In genomic region chr1:178405445-178405911, GRCm38 (mm10) we compare ENCODE assay signal across 8 mouse cellular contexts. TPM values are rescaled to one million over a fixed set of nuclear protein-coding genes. Genes with fewer than 3 reads are reported as not detected.
DNase-seq lines count a peak whose midpoint lies in the region; ATAC-seq and TF ChIP-seq lines count a peak whose summit lies in the region.

No protein-coding gene starts in this region.

- H3K9ac ChIP-seq in ES-E14 (ENCODE audit: insufficient read depth, low read depth, low read length, poor library complexity, severe bottlenecking): peak overlapping the region; percentile 94
- peak overlapping the region; percentile 100 for H3K9ac ChIP-seq in forebrain, embryonic 16.5 days (replicated peaks; ENCODE audit: low read depth, low read length)
- peak overlapping the region; percentile 73 for H3K9ac ChIP-seq in lung, embryonic 15.5 days

- under 1% methylated on average over 23 of the region's 23 CpGs for WGBS in forebrain, embryonic 16.5 days
- WGBS in lung, embryonic 15.5 days: under 1% methylated on average over 23 of the region's 23 CpGs

- DNase-seq in ES-E14 (ENCODE audit: low read depth, low spot score): peak; percentile 59
- DNase-seq in cerebellum, adult 11-12 months: peak; percentile 93
- peak; percentile 88 for DNase-seq in heart, postnatal 4 days
- peak; percentile 70 to 72 for DNase-seq in layer of hippocampus, adult 8-10 months (ENCODE audit: low spot score in 2 of 2)
- peak; percentile 80 for DNase-seq in ovary, adult 18-20 months (ENCODE audit: low spot score)
- peak; percentile 73 for DNase-seq in thymus, postnatal 0 days (ENCODE audit: low spot score)

- no peaks in the 10 kb centered on the region for H3K27me3 ChIP-seq in forebrain, embryonic 16.5 days (replicated peaks; ENCODE audit: control insufficient read depth, insufficient read depth, low read length)
- no peaks in the 10 kb centered on the region for H3K27me3 ChIP-seq in lung, embryonic 15.5 days

- peaks cover 0 to 2% of the 10 kb centered on the region in 2 experiments; a peak in 2 of 4 replicates for H3K4me1 ChIP-seq in ES-E14 (ENCODE audit: control insufficient read depth in 2 of 2, insufficient read depth in 2 of 2, low read length in 2 of 2, poor library complexity in 1 of 2)
- no peaks in the 10 kb centered on the region; the same call in 1 of the 2 replicates for H3K4me1 ChIP-seq in forebrain, embryonic 16.5 days (replicated peaks; ENCODE audit: control insufficient read depth, insufficient read depth, low read length)
- H3K4me1 ChIP-seq in lung, embryonic 15.5 days: no peaks in the 10 kb centered on the region

- H3K4me2 ChIP-seq in forebrain, embryonic 16.5 days (ENCODE audit: low read length): peak overlapping the region; percentile 64
- peak overlapping the region; percentile 69 for H3K4me2 ChIP-seq in lung, embryonic 15.5 days

- in situ Hi-C loops in ES-E14 (cut with MboI; ENCODE audit: low sequenced_read_pairs in 2 of 2, unreplicated experiment in 2 of 2): no loop called here

- ATAC-seq in forebrain, embryonic 16.5 days: peak; percentile 81
- peak; percentile 85 for ATAC-seq in lung, embryonic 15.5 days (ENCODE audit: borderline replicate concordance, extremely low read depth, low FRiP score, low TSS enrichment)

- peak overlapping the region; percentile 79 to 84 for H3K4me3 ChIP-seq in ES-E14 (ENCODE audit: insufficient read depth in 1 of 2, low read depth in 1 of 2, low read length in 2 of 2, poor library complexity in 1 of 2, severe bottlenecking in 1 of 2)
- peak overlapping the region; percentile 82 for H3K4me3 ChIP-seq in forebrain, embryonic 16.5 days (replicated peaks; ENCODE audit: low read length)
- H3K4me3 ChIP-seq in lung, embryonic 15.5 days: peak overlapping the region; percentile 50

- H3K36me3 ChIP-seq in ES-E14 (ENCODE audit: control insufficient read depth, insufficient read depth, low read length, poor library complexity, severe bottlenecking): no peaks in the 10 kb centered on the region
- H3K36me3 ChIP-seq in forebrain, embryonic 16.5 days (ENCODE audit: control insufficient read depth, insufficient read depth): no peaks in the 10 kb centered on the region
- H3K36me3 ChIP-seq in lung, embryonic 15.5 days: no peaks in the 10 kb centered on the region

- H3K27ac ChIP-seq in ES-E14 (ENCODE audit: insufficient read depth, low read depth, low read length, poor library complexity, severe bottlenecking): peak overlapping the region; percentile 89
- peak overlapping the region; percentile 98 for H3K27ac ChIP-seq in forebrain, embryonic 16.5 days (ENCODE audit: low read length)
- peak overlapping the region; percentile 99 for H3K27ac ChIP-seq in lung, embryonic 15.5 days

- H3K9me3 ChIP-seq in ES-E14 (ENCODE audit: control insufficient read depth, insufficient read depth, low read depth, low read length): no peaks in the 10 kb centered on the region
- H3K9me3 ChIP-seq in forebrain, embryonic 16.5 days (ENCODE audit: control insufficient read depth, low read length): no peaks in the 10 kb centered on the region
- no peaks in the 10 kb centered on the region for H3K9me3 ChIP-seq in lung, embryonic 15.5 days

TF ChIP-seq in ES-E14, 5 proteins besides CTCF, POLR2A, EP300 and RAD21:
- TF ChIP-seq CHD2 (IDR thresholded peaks at IDR 0.05; ENCODE audit: low read depth, low read length) (no peak), ZNF384 (IDR thresholded peaks at IDR 0.05; ENCODE audit: low read depth, low read length) (no peak), ZC3H11A (IDR thresholded peaks at IDR 0.05; ENCODE audit: borderline replicate concordance, low read depth, low read length) (no peak)

RNA-seq across cellular contexts. Expression of gene Efcab2, which starts 0.4 kb away (rescaled TPM):
- total RNA-seq in ES-E14 (2012; rRNA removed): 1.8 and 2.1 TPM in 2 replicates
- polyA plus RNA-seq in forebrain, embryonic 16.5 days (2015; fragmentation: Nextera tagmentation; extraction: Ambion mirVana): 7.1 TPM in 2 replicates
- 10 to 100 TPM; 19.8 to 20.5 TPM for total RNA-seq in heart, postnatal 4 days (2021)
- total RNA-seq in layer of hippocampus, adult 8-10 months (2022): 10 to 100 TPM; 11.3 to 12.4 (median 11.5) TPM
- 4.8 and 6.1 TPM in 2 replicates for polyA plus RNA-seq in lung, embryonic 15.5 days (2015; fragmentation: Nextera tagmentation; extraction: Ambion mirVana)
- 6.3 and 7.2 TPM in 2 replicates for polyA plus RNA-seq in thymus, postnatal 0 days (2015; fragmentation: Nextera tagmentation; extraction: Ambion mirVana)

Comparison
In these comparisons a context has a peak if more than half of its experiments do, and no peak if none do; other contexts are left out.
1. Peak in every context shown above with its lines: DNase-seq, ATAC-seq, H3K4me3 ChIP-seq and H3K27ac ChIP-seq.